Mouse (Mus musculus): ENCODE measurements at regions not wholly inside any gene's neighbourhood (a gene's known extent, or its start where the extent isn't known, plus 50 kb on each side); places are given as distances from the start of the nearest gene placed in this dataset.

DNA sequence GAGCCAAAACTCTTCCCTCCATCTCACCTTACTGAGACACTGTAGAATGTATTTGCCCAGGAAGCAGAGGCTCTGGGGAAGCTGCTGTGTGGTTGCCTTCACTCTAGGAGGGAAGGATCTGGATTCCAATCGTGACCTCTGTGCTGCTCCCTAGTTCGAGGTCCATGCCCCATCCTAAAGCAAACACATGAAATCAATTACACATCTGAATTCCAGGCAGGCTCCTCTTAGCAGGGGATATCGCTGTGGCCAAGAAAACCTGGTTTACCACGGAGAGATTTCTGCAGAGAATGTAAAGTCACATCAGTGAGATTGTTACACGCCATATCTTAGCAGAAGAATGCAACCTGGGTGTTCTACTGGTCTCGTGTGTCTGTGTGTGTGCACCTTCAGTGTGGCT, 61.0 kb upstream of the Intu start:
- Histone ChIP-seq H3K27ac (ENCODE audit: insufficient read depth, low read length) (no peak overlapping the region), H3K4me3 (ENCODE audit: insufficient read depth, low read length) (no peak overlapping the region), H3K4me1 (ENCODE audit: control insufficient read depth, insufficient read depth, low read length) (peaks cover 2% of the 10 kb centered on the region)
- TF ChIP-seq CTCF (IDR thresholded peaks at IDR 0.05; ENCODE audit: borderline replicate concordance, insufficient read depth, low read length): no peak
- TF ChIP-seq POLR2A (IDR thresholded peaks at IDR 0.05; ENCODE audit: low read depth, low read length): no peak

DNA sequence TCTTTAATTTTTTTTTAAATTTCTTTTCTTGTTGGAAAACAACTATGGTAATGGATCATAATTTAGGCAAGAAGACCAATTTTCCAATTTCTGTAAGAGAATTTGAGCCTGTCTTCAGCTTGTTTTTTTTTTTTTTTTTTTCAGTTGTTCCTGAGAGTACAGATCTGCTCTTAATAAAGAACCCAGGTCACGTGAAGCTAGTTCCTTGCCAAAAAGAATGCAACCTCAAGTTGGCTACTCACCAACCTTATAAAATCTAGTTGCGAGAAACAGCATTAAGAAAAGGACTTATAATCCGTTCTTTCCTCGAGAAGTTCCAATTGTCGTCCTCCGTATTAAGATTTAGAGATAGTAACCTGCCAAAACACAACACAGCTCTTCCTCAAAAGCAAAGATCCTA, 58.3 kb upstream of the Intu start:
- TF ChIP-seq CTCF (IDR thresholded peaks at IDR 0.05; ENCODE audit: borderline replicate concordance, insufficient read depth, low read length): no peak
- no peak for TF ChIP-seq POLR2A (IDR thresholded peaks at IDR 0.05; ENCODE audit: low read depth, low read length)
- Histone ChIP-seq H3K4me1 (ENCODE audit: control insufficient read depth, insufficient read depth, low read length) (peaks cover 2% of the 10 kb centered on the region), H3K27ac (ENCODE audit: insufficient read depth, low read length) (peak overlapping the region; percentile 34; the same call in 1 of the 2 replicates)

GRCm38 (mm10) chr3:40480258-40480951, 50.7 kb upstream of the Intu start:
- H3K4me1 ChIP-seq (ENCODE audit: control insufficient read depth, insufficient read depth, low read length): peaks cover 6% of the 10 kb centered on the region
- TF ChIP-seq CTCF (IDR thresholded peaks at IDR 0.05; ENCODE audit: borderline replicate concordance, insufficient read depth, low read length): no peak
- no peak for TF ChIP-seq POLR2A (IDR thresholded peaks at IDR 0.05; ENCODE audit: low read depth, low read length)
- no peak overlapping the region for H3K27ac ChIP-seq (ENCODE audit: insufficient read depth, low read length)
- no peak overlapping the region for H3K4me3 ChIP-seq (ENCODE audit: insufficient read depth, low read length)

More for the DNA sequence above, 58.3 kb upstream of the Intu start:
- no peak overlapping the region for H3K4me3 ChIP-seq (ENCODE audit: insufficient read depth, low read length)
